Mouse (Mus musculus) sigmoid colon, adult 10 weeks (tissue): Measurements from ENCODE around the gene Mgst2. TPM values are rescaled to one million over a fixed set of nuclear protein-coding genes. Genes with fewer than 3 reads are reported as not detected.

Experiments
- polyA plus RNA-seq: library from polyadenylated mRNA; stranded (reverse); fragments of 350-450 nt; fragmentation: Illumina TruSeq; extraction: RNeasy Lipid Tissue Mini Kit (QIAGEN cat#74804); gene quantifications from one replicate; pipeline ENCODE4 v1.2.3, GENCODE M21; 2014; ENCODE audit warnings: low read depth, low replicate concordance

The Mgst2 gene
- 217 TPM for polyA plus RNA-seq

GRCm38 (mm10) chr3:51660060-51660459 lies at the start of gene Mgst2:
TSS of gene Mgst2 (plus strand) at chr3:51660360.

Other genes with a start within 250 kb of the Mgst2 start
- gene Naa15, start 245.2 kb upstream of the Mgst2 start, polyA plus RNA-seq = 190 TPM
- 29.6 TPM for gene Rab33b, start 176.4 kb upstream of the Mgst2 start, polyA plus RNA-seq
- gene Setd7, start 99.5 kb upstream of the Mgst2 start, polyA plus RNA-seq = 66.9 TPM